Mouse (Mus musculus) thymus, adult 2 months (tissue): ENCODE data around the gene Itch. TPM values are rescaled to one million over a fixed set of nuclear protein-coding genes. Genes with fewer than 3 reads are reported as not detected.

Source experiments
- DNase-seq: peaks from one replicate; pipeline ENCODE4 v3.0.0; 2021
- H3K27ac ChIP-seq: fragments of 200-500 bp; 2 replicates; pipeline ENCODE4 v1.5.1; 2012; ENCODE audit warnings: low read length, control low read depth; ENCODE audit not compliant: control insufficient read depth, insufficient read depth
- H3K27me3 ChIP-seq: fragments of 200-500 bp; 2 replicates; pipeline ENCODE4 v1.6.1; 2012; ENCODE audit warnings: mild to moderate bottlenecking, low read length, moderate library complexity, mixed read lengths; ENCODE audit not compliant: control insufficient read depth, insufficient read depth
- H3K36me3 ChIP-seq: fragments of 200-500 bp; 2 replicates; pipeline ENCODE4 v1.6.1; 2012; ENCODE audit warnings: mild to moderate bottlenecking, low read length, moderate library complexity; ENCODE audit not compliant: control insufficient read depth, insufficient read depth
- H3K4me1 ChIP-seq: fragments of 200-500 bp; replicated peaks from 2 replicates; pipeline ENCODE4 v1.6.1; 2012; ENCODE audit warnings: low read length; ENCODE audit not compliant: control insufficient read depth, insufficient read depth
- H3K4me3 ChIP-seq: fragments of 200-500 bp; 2 replicates; pipeline ENCODE4 v1.5.1; 2012; ENCODE audit warnings: mild to moderate bottlenecking, low read length, control low read depth, moderate library complexity; ENCODE audit not compliant: control insufficient read depth, insufficient read depth
- CTCF ChIP-seq: fragments of 200-500 bp; IDR thresholded peaks from 2 replicates; pipeline ENCODE4 v1.5.1; 2012; ENCODE audit warnings: mild to moderate bottlenecking, control low read depth, low read length, moderate library complexity, borderline replicate concordance; ENCODE audit not compliant: control insufficient read depth, poor library complexity, insufficient read depth; ENCODE audit errors: extremely low read depth
- POLR2A ChIP-seq: fragments of 200-500 bp; IDR thresholded peaks from 2 replicates; pipeline ENCODE4 v1.6.1; 2012; ENCODE audit warnings: mild to moderate bottlenecking, low read length, control low read depth, moderate library complexity; ENCODE audit not compliant: control insufficient read depth, poor library complexity, insufficient read depth; ENCODE audit errors: extremely low read depth
- WGBS: fragments of 180-500 bp; shearing (Covaris S2); methylation state at CpG from one replicate; pipeline ENCODE4 v1.1.7; 2018; 5-methylcytosine and 5-hydroxymethylcytosine counted together
- polyA plus RNA-seq: library from polyadenylated mRNA; depleted of rRNA; stranded (reverse); fragments of >200 nt; gene quantifications from 2 replicates; pipeline ENCODE4 v1.2.3, GENCODE M21; 2012

The Itch gene
- polyA plus RNA-seq, 1 experiment, result 16.9 TPM

GRCm38 (mm10) chr2:155240915-155241314 lies 107.6 kb downstream of the Itch start:
- H3K27me3 ChIP-seq, result no peaks in the 10 kb centered on the region
- H3K4me3 ChIP-seq, result no peak overlapping the region
- H3K4me1 ChIP-seq, result peaks cover 13% of the 10 kb centered on the region
- no peak overlapping the region for H3K27ac ChIP-seq
- peak; percentile 58 for DNase-seq
- 90% methylated on average over 4 of the region's 4 CpGs for WGBS
- no peak for TF ChIP-seq CTCF
- no peak for TF ChIP-seq POLR2A
- peaks cover 26% of the 10 kb centered on the region for H3K36me3 ChIP-seq

GRCm38 (mm10) chr2:155242296-155242855 lies 109.1 kb downstream of the Itch start:
- H3K27ac ChIP-seq, result no peak overlapping the region
- H3K4me1 ChIP-seq, result peaks cover 11% of the 10 kb centered on the region
- 95% methylated on average over 7 of the region's 7 CpGs for WGBS
- TF ChIP-seq CTCF (no peak), POLR2A (no peak)
- H3K36me3 ChIP-seq, result peaks cover 29% of the 10 kb centered on the region
- DNase-seq, result no peak
- no peak overlapping the region for H3K4me3 ChIP-seq
- no peaks in the 10 kb centered on the region for H3K27me3 ChIP-seq

GRCm38 (mm10) chr2:155246231-155246630 lies 112.9 kb downstream of the Itch start:
- WGBS, result 90% methylated on average over 4 of the region's 4 CpGs
- H3K27me3 ChIP-seq, result no peaks in the 10 kb centered on the region
- H3K4me3 ChIP-seq, result no peak overlapping the region
- peaks cover 68% of the 10 kb centered on the region for H3K36me3 ChIP-seq
- H3K27ac ChIP-seq, result no peak overlapping the region
- DNase-seq, result no peak
- H3K4me1 ChIP-seq, result 0 out of 2 replicates have a peak, but pooled peaks cover 1% of the 10 kb centered on the region
- TF ChIP-seq CTCF (no peak), POLR2A (no peak)

- Histone ChIP-seq H3K4me3 (no peak overlapping the region), H3K27ac (no peak overlapping the region), H3K36me3 (peaks cover 68% of the 10 kb centered on the region), H3K27me3 (no peaks in the 10 kb centered on the region), H3K4me1 (no peaks in the 10 kb centered on the region)
- no peak for TF ChIP-seq POLR2A
- TF ChIP-seq CTCF, result no peak
- no peak for DNase-seq
- WGBS, result 92% methylated on average over 1 of the region's 1 CpGs
These were observed 114.9 kb downstream of the Itch start for GRCm38 (mm10) chr2:155248206-155248605.

GRCm38 (mm10) chr2:155248718-155249117 lies 115.4 kb downstream of the Itch start:
- no peak overlapping the region for H3K4me3 ChIP-seq
- H3K36me3 ChIP-seq, result peaks cover 63% of the 10 kb centered on the region
- no peak overlapping the region for H3K27ac ChIP-seq
- no peak for DNase-seq
- 97% methylated on average over 2 of the region's 2 CpGs for WGBS
- no peak for TF ChIP-seq CTCF
- no peak for TF ChIP-seq POLR2A
- H3K27me3 ChIP-seq, result no peaks in the 10 kb centered on the region
- H3K4me1 ChIP-seq, result no peaks in the 10 kb centered on the region

- no peaks in the 10 kb centered on the region for H3K4me1 ChIP-seq
- WGBS, result 66% methylated on average over 5 of the region's 5 CpGs
- peaks cover 54% of the 10 kb centered on the region for H3K36me3 ChIP-seq
- no peaks in the 10 kb centered on the region for H3K27me3 ChIP-seq
- DNase-seq, result no peak
- TF ChIP-seq POLR2A (no peak), CTCF (no peak)
- no peak overlapping the region for H3K27ac ChIP-seq
- H3K4me3 ChIP-seq, result no peak overlapping the region
These were observed 116.3 kb downstream of the Itch start for GRCm38 (mm10) chr2:155249588-155249987.

- TF ChIP-seq POLR2A (no peak), CTCF (no peak)
- Histone ChIP-seq H3K4me3 (no peak overlapping the region), H3K27ac (no peak overlapping the region), H3K36me3 (no peaks in the 10 kb centered on the region), H3K27me3 (no peaks in the 10 kb centered on the region), H3K4me1 (no peaks in the 10 kb centered on the region)
- WGBS, result 92% methylated on average over 6 of the region's 6 CpGs
- DNase-seq, result no peak
These were observed 132.2 kb downstream of the Itch start for GRCm38 (mm10) chr2:155265526-155265925.
